Mouse (Mus musculus) embryo, embryonic 9.5 days (tissue): ENCODE results near the gene Ubl7.

Experiments used
- DNase-seq: peaks from one replicate; pipeline ENCODE4 v3.0.0-alpha.2; 2017; ENCODE audit errors: extremely low spot score

Ubl7 gene

DNA sequence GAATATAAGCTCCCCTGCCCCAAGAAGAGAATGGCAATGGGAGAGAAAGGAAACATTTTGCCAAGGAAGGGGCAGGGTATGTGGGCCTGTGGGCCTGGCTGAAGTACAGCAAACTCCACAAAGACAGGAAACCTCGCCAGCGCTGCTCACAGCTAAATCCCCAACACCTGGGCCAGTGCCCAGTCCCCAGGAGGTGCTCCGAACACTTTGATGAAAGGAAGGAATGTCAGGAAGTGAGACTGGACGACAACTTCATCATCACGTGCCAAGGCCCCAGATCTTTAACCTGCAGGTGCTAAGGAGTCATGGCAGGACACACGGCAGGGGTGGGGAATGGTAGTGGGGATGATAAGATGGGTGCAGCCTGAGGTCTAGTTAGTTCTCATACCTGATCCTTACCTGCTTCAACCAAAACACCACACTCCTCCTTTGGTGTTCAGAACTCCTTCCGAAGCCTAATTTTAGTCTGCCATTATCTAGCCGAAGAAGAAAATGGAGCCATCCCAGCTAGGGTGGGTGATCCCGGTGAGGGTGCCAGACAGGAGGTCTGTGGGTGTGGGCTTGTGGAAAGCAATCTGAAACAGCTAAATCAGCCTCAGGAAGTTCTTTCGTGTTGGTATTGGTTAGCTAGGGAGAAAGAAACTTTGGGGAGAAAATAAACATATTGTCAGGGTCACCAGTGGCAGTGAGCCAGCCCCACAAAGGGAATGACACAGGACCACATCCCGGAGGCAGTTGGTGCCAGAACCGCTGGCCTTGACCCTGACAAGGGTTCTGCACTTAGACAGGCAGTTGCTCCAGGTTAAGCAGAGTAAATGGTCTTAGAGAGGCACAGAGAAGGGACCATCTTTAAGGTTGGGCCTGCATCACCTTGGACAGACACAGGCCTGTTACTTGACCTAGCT, 54.8 kb downstream of the Ubl7 start:
- DNase-seq: no peak

DNA sequence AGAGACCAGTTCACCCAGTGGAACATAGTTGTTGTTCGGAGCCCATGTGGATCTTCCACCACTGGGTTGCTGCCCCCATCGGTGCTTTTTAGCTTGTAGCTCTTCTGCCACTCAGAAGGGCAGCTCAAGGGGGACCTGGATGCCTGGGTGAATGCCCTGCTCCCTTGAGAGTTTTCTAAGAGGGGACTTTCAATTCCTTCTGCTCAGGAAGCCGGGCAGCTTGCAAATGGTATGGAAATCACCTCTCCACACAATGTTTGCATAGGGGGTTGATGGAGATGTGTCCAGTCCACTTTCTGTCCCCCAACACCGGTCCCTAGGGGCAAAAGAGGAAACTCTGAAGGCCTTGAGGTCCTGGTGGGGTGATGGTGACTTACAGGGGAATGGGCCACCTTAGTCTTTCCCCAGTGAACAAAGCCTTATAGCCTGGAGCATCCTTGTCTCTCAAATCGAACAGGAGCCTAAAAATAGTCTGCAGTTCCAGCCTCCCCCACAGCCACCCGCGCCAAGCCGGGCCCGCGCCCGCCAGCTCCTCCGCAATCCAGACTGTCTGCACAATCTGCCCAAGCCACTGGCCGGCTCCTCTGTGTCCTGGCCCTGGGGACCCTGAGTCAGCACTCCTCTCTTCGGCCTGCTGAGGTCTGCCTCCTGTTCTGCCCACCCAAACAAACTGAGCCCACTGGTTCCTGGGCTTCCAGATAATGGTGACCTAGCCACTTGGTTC, 56.6 kb downstream of the Ubl7 start:
- DNase-seq: no peak

DNA sequence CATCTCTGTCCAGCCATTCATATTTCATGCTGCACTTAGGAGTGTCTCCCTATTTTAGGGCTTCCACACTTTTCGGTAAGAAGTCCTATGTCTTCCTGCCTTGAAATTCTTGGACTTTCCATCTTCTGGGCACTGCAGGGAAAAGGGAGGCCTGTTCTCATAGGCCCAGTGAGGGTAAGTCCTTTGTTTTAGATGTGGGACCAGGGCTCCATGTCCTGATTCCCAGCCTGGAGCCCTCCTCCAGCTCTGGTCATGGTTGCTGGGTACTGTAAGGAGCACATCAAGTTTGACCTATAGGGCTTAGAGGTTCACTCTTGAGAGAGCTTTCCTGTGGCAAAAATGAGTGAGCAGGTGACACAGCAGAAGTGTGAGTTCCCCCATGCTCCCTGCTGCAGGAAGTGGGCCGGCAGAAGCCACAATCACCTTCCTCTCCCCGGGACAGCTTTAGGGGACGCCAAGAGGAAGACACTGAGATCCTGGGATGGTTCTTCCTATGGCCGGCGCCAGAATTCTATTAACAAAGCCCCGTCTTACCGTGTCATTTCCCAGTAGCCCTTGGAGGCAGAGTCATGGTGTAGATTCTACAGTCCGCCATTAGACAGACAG, 57.5 kb downstream of the Ubl7 start:
- no peak for DNase-seq

DNA sequence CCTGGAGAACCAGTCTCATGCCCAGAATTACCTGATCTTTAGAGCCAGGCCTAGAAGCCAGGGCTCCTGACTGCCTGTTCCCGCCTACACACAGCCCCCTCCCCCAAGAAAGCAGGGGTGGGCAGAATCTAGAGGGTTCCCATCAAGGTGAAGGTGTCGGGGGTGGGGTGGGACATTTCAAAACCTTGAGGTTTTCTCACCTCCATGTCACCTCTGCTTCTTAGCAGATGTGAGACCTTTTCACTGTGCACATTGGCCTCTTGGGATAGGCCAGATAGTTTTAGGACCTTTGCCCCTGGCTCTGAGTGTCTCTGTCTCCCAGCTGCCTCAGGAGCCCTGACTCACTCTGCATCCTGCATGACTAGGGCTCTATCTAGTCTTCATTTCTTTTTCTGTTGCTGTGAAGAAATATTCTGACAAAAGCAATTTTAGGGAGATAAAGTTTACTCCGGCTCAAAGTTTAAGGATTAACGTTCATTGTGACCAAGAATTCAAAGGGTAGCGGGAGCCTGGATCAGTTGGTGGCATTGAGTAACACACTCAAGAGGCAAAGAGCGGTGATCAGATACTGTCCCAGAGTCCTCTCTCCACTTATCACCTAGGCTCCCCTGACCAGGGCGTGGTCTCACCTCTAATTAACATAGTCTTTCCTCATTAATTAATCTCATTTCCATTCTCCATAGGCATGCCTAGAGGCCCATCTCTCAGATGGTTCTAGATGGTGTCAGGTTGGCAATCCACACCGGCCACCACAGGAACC, 58.2 kb downstream of the Ubl7 start:
- DNase-seq: no peak

DNA sequence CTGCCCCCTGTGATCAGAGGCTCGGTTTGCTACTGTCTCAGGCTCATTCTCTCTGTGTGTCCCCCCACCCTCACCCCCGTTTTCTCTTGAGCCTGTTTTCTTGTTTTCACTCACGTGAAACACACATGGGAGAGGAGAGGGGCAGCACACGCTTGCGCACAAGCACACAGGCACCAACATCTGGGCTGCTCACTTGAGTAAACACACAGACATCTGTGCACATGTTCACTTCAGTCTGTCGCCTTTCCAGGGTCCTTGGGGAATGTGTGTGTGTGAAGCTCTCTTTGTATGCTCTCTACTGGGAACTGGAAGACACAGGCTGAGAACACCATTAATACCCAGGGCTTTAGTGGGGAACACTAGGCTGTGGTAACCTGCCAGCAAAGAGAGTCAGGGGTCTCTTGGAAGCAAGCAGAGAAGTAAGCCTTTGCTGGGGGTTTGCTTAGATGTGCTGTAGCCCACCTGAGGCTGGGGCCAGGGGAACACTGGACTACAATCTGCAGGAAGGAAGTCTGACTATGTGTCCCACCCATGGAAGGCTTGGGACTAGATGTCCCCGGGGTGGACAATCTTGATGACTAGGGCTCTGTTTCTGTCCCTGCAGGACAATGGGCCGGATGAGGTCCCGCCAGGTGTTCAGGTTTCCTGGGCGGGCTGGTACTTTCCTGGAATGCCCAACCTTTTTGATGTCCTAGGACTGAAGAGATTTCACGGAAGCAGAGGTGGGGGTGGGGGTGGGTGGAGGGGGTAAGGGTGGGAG, 59.1 kb downstream of the Ubl7 start:
- DNase-seq: no peak

DNA sequence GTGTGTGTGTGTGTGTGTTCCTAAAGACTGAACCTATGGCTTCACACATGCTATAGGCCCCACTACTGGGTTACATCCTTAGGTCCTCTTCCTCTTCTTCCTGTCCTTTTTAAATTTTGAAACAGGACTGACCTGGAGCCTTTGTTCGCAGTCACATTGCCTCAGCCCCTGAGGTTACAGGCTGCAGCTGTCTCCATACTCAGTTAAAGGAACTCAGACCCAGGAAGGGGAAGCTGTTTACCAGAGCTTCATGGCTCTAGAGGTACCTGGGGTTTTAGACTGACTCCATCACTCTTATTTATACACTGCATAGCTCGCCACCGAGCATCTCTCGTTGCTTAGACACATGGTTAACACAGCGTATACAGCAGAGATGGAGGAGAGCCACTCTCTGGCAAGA, 60.6 kb downstream of the Ubl7 start:
- DNase-seq: no peak

DNA sequence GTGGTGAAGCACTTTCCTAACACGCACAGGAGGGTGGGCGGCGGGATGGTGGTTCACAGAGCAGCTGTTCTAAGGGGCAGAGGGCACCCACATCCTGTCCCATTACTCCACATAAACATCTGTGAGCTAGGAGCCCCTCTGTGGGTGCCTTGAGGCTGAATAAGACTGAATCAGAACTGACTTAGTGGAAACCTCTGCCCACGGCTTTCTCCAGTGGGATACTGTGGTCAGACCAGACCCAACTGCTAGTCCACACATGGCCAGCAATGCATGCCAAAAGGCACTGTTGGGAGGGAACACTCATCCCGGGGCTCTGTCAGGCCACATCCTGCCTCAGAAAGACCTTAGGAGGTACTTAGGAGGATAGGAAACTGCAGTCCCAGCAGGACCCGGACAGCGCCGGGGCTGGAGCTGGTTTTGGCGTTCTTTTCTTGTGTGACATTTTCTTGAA, 61.4 kb downstream of the Ubl7 start:
- no peak for DNase-seq

DNA sequence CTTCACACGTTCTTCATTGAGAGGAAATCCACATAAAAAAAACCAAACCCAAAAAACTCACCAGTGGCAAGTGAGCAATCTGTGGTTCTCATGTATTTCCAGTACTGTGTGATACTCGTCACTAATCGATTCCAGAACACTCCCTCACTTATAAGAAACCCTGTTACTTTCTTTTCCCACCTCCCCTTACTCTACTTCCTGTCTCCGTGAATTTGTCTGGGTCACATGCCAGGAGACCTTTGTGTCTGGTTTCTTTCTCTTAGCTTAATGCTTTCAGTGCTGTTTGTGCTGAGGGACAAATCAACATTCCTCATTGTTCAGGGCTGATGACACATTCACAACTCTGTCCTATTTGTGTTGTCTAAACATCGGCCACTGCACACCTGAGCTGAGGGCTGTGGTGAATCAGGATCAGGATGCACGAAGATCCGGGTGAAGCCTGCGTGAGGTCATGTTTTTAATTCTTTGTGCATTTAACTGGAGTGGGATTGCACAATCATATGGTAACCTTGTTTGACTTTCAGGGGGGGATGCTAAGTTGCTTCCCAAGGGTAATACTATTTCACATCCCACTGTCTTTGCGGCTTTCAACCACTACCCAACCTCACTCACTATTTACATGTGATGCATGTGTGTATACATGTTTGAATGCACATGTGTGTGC, 62.1 kb downstream of the Ubl7 start:
- DNase-seq: no peak

DNA sequence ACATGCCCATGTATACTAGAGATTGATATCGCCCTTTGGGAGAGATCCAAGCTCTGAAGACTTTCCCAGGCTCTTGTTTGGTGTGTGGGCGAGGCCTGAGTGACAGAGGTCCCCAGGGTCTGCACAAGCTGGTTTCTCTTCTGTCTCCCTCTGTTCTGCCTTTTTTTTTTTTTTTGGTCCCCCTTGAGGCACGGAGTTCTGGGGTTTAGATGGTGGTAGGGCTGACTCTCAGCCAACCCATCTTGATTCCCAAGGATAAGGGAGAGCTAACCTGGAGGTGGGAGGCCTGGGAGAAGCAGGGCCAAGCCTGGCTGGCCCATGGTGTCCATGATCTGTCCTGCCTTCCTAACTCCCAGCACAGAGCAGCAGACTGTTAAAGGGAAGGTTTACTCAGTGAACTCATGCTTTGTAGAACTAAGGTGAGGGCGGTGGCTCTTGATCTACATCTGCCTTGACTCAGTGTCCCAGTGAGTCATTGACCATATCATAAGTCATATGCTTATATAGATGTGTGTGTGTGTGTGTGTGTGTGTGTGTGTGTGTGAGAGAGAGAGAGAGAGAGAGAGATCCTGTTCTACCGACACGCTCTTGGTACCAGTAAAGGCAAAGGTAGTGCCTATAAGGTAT, 62.8 kb downstream of the Ubl7 start:
- DNase-seq: no peak

DNA sequence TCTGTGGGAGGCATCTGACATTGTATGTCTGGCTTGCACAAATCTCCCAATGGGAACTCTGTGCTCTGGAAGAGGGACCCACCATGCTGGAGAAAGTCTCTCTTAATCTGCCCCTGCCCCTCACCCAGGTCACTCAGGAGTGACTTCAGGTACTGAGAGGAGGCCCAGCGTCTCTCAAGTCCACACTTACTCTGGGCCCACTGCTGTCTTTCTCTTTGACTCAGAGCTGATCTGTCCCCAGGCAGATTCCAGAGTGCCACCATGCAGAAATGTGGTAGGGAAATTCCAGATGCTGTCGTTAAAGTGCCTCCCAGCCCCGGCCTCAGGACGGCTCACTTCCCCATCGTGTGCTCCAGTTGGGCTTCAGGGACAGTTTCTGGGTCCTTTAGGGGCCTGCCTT, 63.4 kb downstream of the Ubl7 start:
- no peak for DNase-seq

DNA sequence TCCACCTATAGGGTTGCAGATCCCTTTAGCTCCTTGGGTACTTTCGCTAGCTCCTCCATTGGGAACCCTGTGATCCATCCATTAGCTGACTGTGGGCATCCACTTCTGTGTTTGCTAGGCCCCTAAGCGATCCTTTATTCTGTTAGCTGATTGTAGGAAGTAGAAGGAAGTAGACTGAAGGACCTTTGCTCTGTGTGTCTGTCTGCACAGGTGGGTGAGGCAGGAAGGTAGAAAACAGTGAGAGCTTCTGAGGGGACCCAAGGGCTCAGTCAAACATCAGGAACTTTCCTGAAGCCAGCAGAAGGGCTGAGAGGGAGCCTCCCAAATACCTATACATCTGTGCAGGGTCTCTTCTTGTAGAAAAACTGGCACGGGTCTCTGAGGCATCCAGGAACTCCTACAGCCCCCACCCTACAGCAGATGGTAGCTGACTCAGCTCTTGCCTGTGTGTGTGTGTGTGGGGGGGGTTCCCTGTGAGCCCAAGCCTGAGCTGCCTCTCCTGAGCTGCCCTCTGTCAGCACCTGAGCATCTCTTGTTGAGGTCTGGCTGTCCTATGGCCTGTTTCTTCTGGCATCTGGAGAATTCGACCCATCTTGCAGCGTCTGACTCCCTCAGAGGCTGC, 64.5 kb downstream of the Ubl7 start:
- DNase-seq: no peak

DNA sequence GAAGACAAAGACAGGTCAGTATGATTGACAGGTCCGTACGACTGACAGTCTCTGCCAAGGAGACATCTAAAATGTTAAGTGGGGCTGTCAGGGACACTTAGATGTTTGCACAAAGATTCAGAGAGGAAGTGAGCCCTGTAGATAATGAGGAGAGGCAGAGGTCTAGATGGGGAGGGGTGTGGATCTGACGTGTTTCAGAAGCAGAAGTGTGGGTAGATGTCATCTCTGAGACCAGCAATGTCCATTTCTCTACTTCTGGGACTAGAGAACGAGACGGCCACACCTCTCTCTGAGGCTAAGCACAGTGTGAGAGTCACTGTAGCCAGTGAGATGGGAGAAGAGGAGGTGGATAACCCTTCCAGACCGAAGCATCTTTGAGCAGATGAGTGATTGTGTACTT, 67.2 kb downstream of the Ubl7 start:
- no peak for DNase-seq

DNA sequence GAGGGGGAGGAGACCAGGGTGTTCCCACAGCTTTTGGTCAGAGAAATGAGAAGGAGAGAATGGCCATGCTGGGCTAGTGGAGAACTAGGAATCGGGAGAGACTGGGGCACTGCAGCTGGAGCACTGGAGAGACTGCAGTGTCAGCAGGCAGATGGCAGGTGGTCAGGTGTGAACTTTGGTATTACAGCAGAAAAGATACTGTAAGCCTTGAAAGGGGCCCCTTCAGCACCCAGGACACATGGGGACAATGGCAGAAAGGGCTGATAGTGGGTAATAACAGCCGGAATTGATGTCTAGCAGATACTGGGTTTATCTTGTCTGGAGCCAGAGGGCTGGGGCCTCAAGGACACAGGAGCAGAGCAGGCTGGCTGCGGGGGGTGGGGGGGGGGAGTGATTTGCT, 68.1 kb downstream of the Ubl7 start:
- no peak for DNase-seq
